8 mouse cellular contexts compared by ENCODE assay signal in genomic region chr16:22857431-22858113, GRCm38 (mm10). TPM values are rescaled to one million over a fixed set of nuclear protein-coding genes. Genes with fewer than 3 reads are reported as not detected.
A peak's percentile ranks its signal among the peaks of the same experiment; 100 is the strongest.
DNase-seq lines count a peak whose midpoint lies in the region; ATAC-seq and TF ChIP-seq lines count a peak whose summit lies in the region.

Gene Tbccd1, minus strand, starts transcription at chr16:22857669.
Gene Dnajb11, plus strand, starts transcription at chr16:22857845.

- WGBS in forebrain, embryonic 16.5 days, result under 1% methylated on average over 62 of the region's 62 CpGs
- WGBS in lung, embryonic 14.5 days, result under 1% methylated on average over 61 of the region's 62 CpGs
- under 1% methylated on average over 62 of the region's 62 CpGs for WGBS in olfactory bulb, adult 2 months
- under 1% methylated on average over 62 of the region's 62 CpGs for WGBS in thymus, adult 2 months

- H3K4me3 ChIP-seq in G1E (ENCODE audit: low read depth, low read length), result peak within 1 kb of the TSS; percentile 100
- H3K4me3 ChIP-seq in forebrain, embryonic 16.5 days (replicated peaks; ENCODE audit: low read length), result peak within 1 kb of the TSS; percentile 95
- H3K4me3 ChIP-seq in layer of hippocampus, adult 2 months, result peak within 1 kb of the TSS; percentile 98
- peak within 1 kb of the TSS; percentile 90 for H3K4me3 ChIP-seq in lung, embryonic 14.5 days (ENCODE audit: low read depth, low read length)
- H3K4me3 ChIP-seq in olfactory bulb, adult 2 months (ENCODE audit: insufficient read depth, low read depth, low read length), result peak within 1 kb of the TSS; percentile 89
- peak within 1 kb of the TSS; percentile 78 for H3K4me3 ChIP-seq in thymus, adult 2 months (ENCODE audit: control insufficient read depth, insufficient read depth, low read length)

- H3K9me3 ChIP-seq in G1E (replicated peaks), result no peaks in the 10 kb centered on the region
- H3K9me3 ChIP-seq in forebrain, embryonic 16.5 days (ENCODE audit: control insufficient read depth, low read length), result no peaks in the 10 kb centered on the region
- H3K9me3 ChIP-seq in lung, embryonic 14.5 days (ENCODE audit: low read depth, low read length), result no peaks in the 10 kb centered on the region

- TF ChIP-seq POLR2A in olfactory bulb, adult 2 months (IDR thresholded peaks at IDR 0.05; ENCODE audit: insufficient read depth, low read depth, low read length), result peak; percentile 53; the same call in 1 of the 2 replicates
- peak; percentile 61 for TF ChIP-seq POLR2A in thymus, adult 2 months (IDR thresholded peaks at IDR 0.05; ENCODE audit: control insufficient read depth, extremely low read depth, insufficient read depth, low read length, poor library complexity)

- H3K36me3 ChIP-seq in G1E (replicated peaks), result peaks cover 53% of the 10 kb centered on the region
- H3K36me3 ChIP-seq in forebrain, embryonic 16.5 days (ENCODE audit: control insufficient read depth, insufficient read depth), result no peaks in the 10 kb centered on the region
- peaks cover 15% of the 10 kb centered on the region for H3K36me3 ChIP-seq in lung, embryonic 14.5 days (ENCODE audit: insufficient read depth)
- H3K36me3 ChIP-seq in thymus, adult 2 months (ENCODE audit: control insufficient read depth, insufficient read depth, low read length), result peaks cover 3% of the 10 kb centered on the region

- H3K4me1 ChIP-seq in G1E (ENCODE audit: insufficient read depth, low read depth, low read length), result peaks cover 29% of the 10 kb centered on the region
- H3K4me1 ChIP-seq in forebrain, embryonic 16.5 days (replicated peaks; ENCODE audit: control insufficient read depth, insufficient read depth, low read length), result peaks cover 13% of the 10 kb centered on the region
- peaks cover 6% of the 10 kb centered on the region for H3K4me1 ChIP-seq in lung, embryonic 14.5 days (ENCODE audit: insufficient read depth)
- peaks cover 4% of the 10 kb centered on the region; the same call in 1 of the 2 replicates for H3K4me1 ChIP-seq in olfactory bulb, adult 2 months (ENCODE audit: control insufficient read depth, insufficient read depth, low read length)
- peaks cover 8% of the 10 kb centered on the region for H3K4me1 ChIP-seq in thymus, adult 2 months (replicated peaks; ENCODE audit: control insufficient read depth, insufficient read depth, low read length)

- intact Hi-C loops in heart, postnatal 36 days (cut with DNase I), result loop anchor here (5.0 kb wide), 3 partner anchors 250 to 590 kb away; partner anchors contain the start of genes Eif4a2, Rfc4 and Tra2b

- no peaks in the 10 kb centered on the region for H3K27me3 ChIP-seq in G1E (ENCODE audit: insufficient read depth, low read length)
- no peaks in the 10 kb centered on the region for H3K27me3 ChIP-seq in forebrain, embryonic 16.5 days (replicated peaks; ENCODE audit: control insufficient read depth, insufficient read depth, low read length)
- H3K27me3 ChIP-seq in lung, embryonic 14.5 days (ENCODE audit: insufficient read depth, low read length), result no peaks in the 10 kb centered on the region
- H3K27me3 ChIP-seq in thymus, adult 2 months (ENCODE audit: control insufficient read depth, insufficient read depth, low read length), result no peaks in the 10 kb centered on the region

- peak within 1 kb of the TSS; percentile 86 for H3K9ac ChIP-seq in forebrain, embryonic 16.5 days (replicated peaks; ENCODE audit: low read depth, low read length)
- peak within 1 kb of the TSS; percentile 89 for H3K9ac ChIP-seq in lung, embryonic 14.5 days

- peak; percentile 98 for DNase-seq in G1E (ENCODE audit: low spot score)
- DNase-seq in cerebellum, adult 18-20 months, result peak; percentile 99
- DNase-seq in heart, postnatal 36 days, result peak; percentile 99
- peak; percentile 98 to 100 for DNase-seq in layer of hippocampus, adult 2 months (ENCODE audit: low spot score in 2 of 2)
- DNase-seq in lung, embryonic 14.5 days, result peak; percentile 99
- peak; percentile 98 for DNase-seq in thymus, adult 2 months

- no peak for TF ChIP-seq CTCF in G1E (IDR thresholded peaks at IDR 0.05; ENCODE audit: low read depth, low read length)
- TF ChIP-seq CTCF in layer of hippocampus, adult 2 months (conservative IDR thresholded peaks at IDR 0.05), result no peak
- no peak for TF ChIP-seq CTCF in lung, embryonic 14.5 days (IDR thresholded peaks at IDR 0.05; ENCODE audit: low read depth)
- TF ChIP-seq CTCF in olfactory bulb, adult 2 months (IDR thresholded peaks at IDR 0.05; ENCODE audit: insufficient read depth, low read depth, low read length), result no peak
- TF ChIP-seq CTCF in thymus, adult 2 months (IDR thresholded peaks at IDR 0.05; ENCODE audit: borderline replicate concordance, control insufficient read depth, extremely low read depth, insufficient read depth, low read length, poor library complexity), result no peak

- peak; percentile 91 for ATAC-seq in G1E (ENCODE audit: extremely low read depth, insufficient number of reproducible peaks, low FRiP score, poor library complexity, severe bottlenecking)
- peak; percentile 99 for ATAC-seq in forebrain, embryonic 16.5 days
- ATAC-seq in lung, embryonic 14.5 days (ENCODE audit: insufficient read depth), result peak; percentile 100

- peak within 1 kb of the TSS; percentile 58 for H3K27ac ChIP-seq in forebrain, embryonic 16.5 days (ENCODE audit: low read length)
- peak within 1 kb of the TSS; percentile 90 for H3K27ac ChIP-seq in layer of hippocampus, adult 2 months
- H3K27ac ChIP-seq in lung, embryonic 14.5 days (ENCODE audit: low read depth), result peak within 1 kb of the TSS; percentile 72
- H3K27ac ChIP-seq in olfactory bulb, adult 2 months (ENCODE audit: insufficient read depth, low read depth, low read length), result 0 out of 2 replicates have a peak within 1 kb of the TSS, but pooled peaks have one; percentile 13
- peak within 1 kb of the TSS; percentile 51; the same call in 1 of the 2 replicates for H3K27ac ChIP-seq in thymus, adult 2 months (ENCODE audit: control insufficient read depth, insufficient read depth, low read length)

- H3K4me2 ChIP-seq in forebrain, embryonic 16.5 days (ENCODE audit: low read length), result peak within 1 kb of the TSS; percentile 87
- peak within 1 kb of the TSS; percentile 92 for H3K4me2 ChIP-seq in lung, embryonic 14.5 days

RNA-seq across cellular contexts. Expression of gene Tbccd1, which starts in this region (rescaled TPM):
- 31.6 and 38.8 TPM in 2 replicates for total RNA-seq in G1E (2014; fragmentation: Nextera tagmentation)
- total RNA-seq in G1E (2017), result 43.9 and 46.1 TPM in 2 replicates
- 1.8 and 2.4 TPM in 2 replicates for polyA plus RNA-seq in G1E (2012)
- polyA plus RNA-seq in forebrain, embryonic 16.5 days (2015; fragmentation: Nextera tagmentation; extraction: Ambion mirVana), result 22.2 and 26.4 TPM in 2 replicates
- 10 to 100 TPM; 10.9 to 11.2 TPM for total RNA-seq in heart, postnatal 36 days (2021)
- total RNA-seq in layer of hippocampus, adult 2 months (2021), result 10 to 100 TPM; 13.6 to 15.9 TPM
- polyA plus RNA-seq in lung, embryonic 14.5 days (2014; fragmentation: Nextera tagmentation; extraction: Ambion mirVana), result 31.2 and 33.6 TPM in 2 replicates
- polyA plus RNA-seq in olfactory bulb, adult 2 months (2012; ENCODE audit: insufficient read depth, insufficient read length, low replicate concordance, missing spikeins), result not detected in 2 replicates
- polyA plus RNA-seq in thymus, adult 2 months (2012; rRNA removed), result 14.5 and 14.7 TPM in 2 replicates

RNA-seq across cellular contexts. Expression of gene Dnajb11, which starts in this region (rescaled TPM):
- 42.4 and 44.4 TPM in 2 replicates for total RNA-seq in G1E (2014; fragmentation: Nextera tagmentation)
- total RNA-seq in G1E (2017), result 103 and 121 TPM in 2 replicates
- 24.4 and 25.1 TPM in 2 replicates for polyA plus RNA-seq in G1E (2012)
- polyA plus RNA-seq in forebrain, embryonic 16.5 days (2015; fragmentation: Nextera tagmentation; extraction: Ambion mirVana), result 83.4 and 85.7 TPM in 2 replicates
- 10 to 100 TPM; 54.0 to 62.9 TPM for total RNA-seq in heart, postnatal 36 days (2021)
- total RNA-seq in layer of hippocampus, adult 2 months (2021), result 10 to 100 TPM; 61.1 to 62.5 TPM
- polyA plus RNA-seq in lung, embryonic 14.5 days (2014; fragmentation: Nextera tagmentation; extraction: Ambion mirVana), result 96.9 and 107 TPM in 2 replicates
- polyA plus RNA-seq in olfactory bulb, adult 2 months (2012; ENCODE audit: insufficient read depth, insufficient read length, low replicate concordance, missing spikeins), result not detected in 2 replicates
- polyA plus RNA-seq in thymus, adult 2 months (2012; rRNA removed), result 16.0 and 18.5 TPM in 2 replicates

Comparison
In these comparisons a context has a peak if more than half of its experiments do, and no peak if none do; other contexts are left out.
1. Peak in every context shown above with its lines: DNase-seq, ATAC-seq, H3K4me3 ChIP-seq and H3K27ac ChIP-seq.
2. H3K27ac ChIP-seq: peak in every context shown above with its lines; median percentile 90 in layer of hippocampus, adult 2 months; 72 in lung, embryonic 14.5 days; 58 in forebrain, embryonic 16.5 days; 51 in thymus, adult 2 months; 13 in olfactory bulb, adult 2 months.